Mouse (Mus musculus) bone marrow, adult 2 months (tissue): ENCODE data around the gene Rpusd1. TPM values are rescaled to one million over a fixed set of nuclear protein-coding genes. Genes with fewer than 3 reads are reported as not detected.

Experiments
- H3K27ac ChIP-seq: fragments of 200-500 bp; 2 replicates; pipeline ENCODE4 v1.5.1; 2012; ENCODE audit warnings: low read depth, mild to moderate bottlenecking, control low read depth, inconsistent platforms, low read length; ENCODE audit not compliant: control insufficient read depth, poor library complexity, insufficient read depth
- H3K4me1 ChIP-seq: fragments of 200-500 bp; 2 replicates; pipeline ENCODE4 v1.6.1; 2011; ENCODE audit warnings: low read length; ENCODE audit not compliant: control insufficient read depth, insufficient read depth
- H3K4me3 ChIP-seq: fragments of 200-500 bp; replicated peaks from 2 replicates; pipeline ENCODE3; 2011; ENCODE audit warnings: mild to moderate bottlenecking, low read depth, low read length, control low read depth; ENCODE audit not compliant: control insufficient read depth
- CTCF ChIP-seq: fragments of 200-500 bp; IDR thresholded peaks from 2 replicates; pipeline ENCODE4 v1.5.1; 2011; ENCODE audit warnings: low read length, control low read depth; ENCODE audit not compliant: control insufficient read depth, insufficient read depth
- POLR2A ChIP-seq: fragments of 200-500 bp; IDR thresholded peaks from 2 replicates; pipeline ENCODE4 v1.6.1; 2011; ENCODE audit warnings: low read depth, mild to moderate bottlenecking, control low read depth, low read length, borderline replicate concordance; ENCODE audit not compliant: control insufficient read depth
- WGBS: fragments of 180-500 bp; shearing (Covaris S2); methylation state at CpG from one replicate; pipeline ENCODE4 v1.1.7; 2018; 5-methylcytosine and 5-hydroxymethylcytosine counted together
- polyA plus RNA-seq: library from polyadenylated mRNA; stranded (reverse); fragments of >200 nt; gene quantifications from 2 replicates; pipeline ENCODE4 v1.2.4, GENCODE M21; 2011; ENCODE audit warnings: low replicate concordance; ENCODE audit not compliant: missing spikeins, insufficient read depth, insufficient read length

Rpusd1 gene
- polyA plus RNA-seq, 1 experiment = 8.6 TPM

GRCm38 (mm10) chr17:25756378-25757242, 29.1 kb downstream of the Rpusd1 start:
- 70% methylated on average over 9 of the region's 9 CpGs for WGBS
- Histone ChIP-seq H3K27ac (no peak overlapping the region), H3K4me3 (no peak overlapping the region), H3K4me1 (no peaks in the 10 kb centered on the region)
- TF ChIP-seq CTCF (no peak), POLR2A (no peak)

- TF ChIP-seq POLR2A = no peak
- TF ChIP-seq CTCF = no peak
- H3K27ac ChIP-seq = no peak overlapping the region
- WGBS = 67% methylated on average over 3 of the region's 3 CpGs
- H3K4me1 ChIP-seq = no peaks in the 10 kb centered on the region
- no peak overlapping the region for H3K4me3 ChIP-seq
These were observed 30.2 kb downstream of the Rpusd1 start for GRCm38 (mm10) chr17:25757691-25758090.

DNA sequence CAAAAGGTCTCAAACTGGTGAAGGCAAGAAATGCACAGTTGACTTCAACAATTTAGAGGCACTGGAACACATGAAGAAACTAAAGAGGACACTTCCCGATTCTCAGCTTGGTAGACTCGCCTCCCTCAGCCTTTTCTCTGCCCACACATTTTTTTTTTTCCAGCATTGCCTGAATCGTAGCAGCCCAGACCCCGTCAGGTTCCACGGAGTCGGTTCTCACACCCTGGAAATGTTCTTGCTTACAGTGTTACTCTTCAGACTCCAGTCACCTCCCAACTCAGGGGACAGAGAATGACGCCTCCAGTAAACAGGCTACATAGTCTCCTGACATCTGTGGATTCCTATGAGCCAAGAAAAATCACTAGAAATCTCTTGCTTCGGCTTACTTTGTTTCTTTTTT, 32.7 kb downstream of the Rpusd1 start:
- no peak overlapping the region for H3K4me3 ChIP-seq
- 62% methylated on average over 8 of the region's 8 CpGs for WGBS
- TF ChIP-seq CTCF (no peak), POLR2A (no peak)
- H3K4me1 ChIP-seq = no peaks in the 10 kb centered on the region
- no peak overlapping the region for H3K27ac ChIP-seq

- Histone ChIP-seq H3K27ac (no peak overlapping the region), H3K4me1 (no peaks in the 10 kb centered on the region), H3K4me3 (no peak overlapping the region)
- 57% methylated on average over 4 of the region's 4 CpGs for WGBS
- TF ChIP-seq CTCF (no peak), POLR2A (no peak)
These were observed 34.1 kb downstream of the Rpusd1 start for GRCm38 (mm10) chr17:25761561-25761970.

GRCm38 (mm10) chr17:25762591-25762990, 35.1 kb downstream of the Rpusd1 start:
- H3K4me1 ChIP-seq = no peaks in the 10 kb centered on the region
- H3K27ac ChIP-seq = no peak overlapping the region
- WGBS = 34% methylated on average over 3 of the region's 3 CpGs
- TF ChIP-seq CTCF = no peak
- TF ChIP-seq POLR2A = no peak
- H3K4me3 ChIP-seq = no peak overlapping the region

- no peaks in the 10 kb centered on the region for H3K4me1 ChIP-seq
- no peak overlapping the region for H3K4me3 ChIP-seq
- TF ChIP-seq POLR2A (no peak), CTCF (no peak)
- 67% methylated on average over 5 of the region's 5 CpGs for WGBS
- no peak overlapping the region for H3K27ac ChIP-seq
These were observed 38.4 kb downstream of the Rpusd1 start for GRCm38 (mm10) chr17:25765886-25766285.

- H3K4me3 ChIP-seq = no peak overlapping the region
- TF ChIP-seq POLR2A = no peak
- TF ChIP-seq CTCF = no peak
- peaks cover 3% of the 10 kb centered on the region for H3K4me1 ChIP-seq
- WGBS = 53% methylated on average over 9 of the region's 9 CpGs
- no peak overlapping the region for H3K27ac ChIP-seq
These were observed 41.9 kb downstream of the Rpusd1 start for GRCm38 (mm10) chr17:25769331-25769730.

GRCm38 (mm10) chr17:25773549-25774120, 46.2 kb downstream of the Rpusd1 start, which contains the start of gene Narfl:
Gene Narfl (plus strand): TSS chr17:25773776.
- TF ChIP-seq POLR2A = peak; percentile 89
- TF ChIP-seq CTCF = peak; percentile 97
- Histone ChIP-seq H3K4me3 (peak within 1 kb of the TSS; percentile 92), H3K4me1 (peaks cover 4% of the 10 kb centered on the region), H3K27ac (peak within 1 kb of the TSS; percentile 6; the same call in 1 of the 2 replicates)
- under 1% methylated on average over 37 of the region's 37 CpGs for WGBS
